ENCODE assay signal across 23 mouse cellular contexts in genomic region chr14:86297991-86298390, GRCm38 (mm10).
"Had no signal": no experiment of that assay in that cellular context is flagged by ENCODE, and none has a peak within 500 bp of the region (broad histone marks: within the 10 kb centered on the region; RNA-seq: fewer than 3 reads in every experiment).

No protein-coding gene starts in this region.

- H3K9ac ChIP-seq: forebrain, embryonic 15.5 days; forebrain, postnatal 0 days; heart, embryonic 13.5 days; heart, embryonic 15.5 days; hindbrain, embryonic 12.5 days; hindbrain, embryonic 14.5 days; intestine, embryonic 15.5 days; limb, embryonic 13.5 days; limb, embryonic 15.5 days; liver, embryonic 12.5 days; liver, embryonic 14.5 days had no signal

- H3K4me3 ChIP-seq: forebrain, embryonic 15.5 days; heart, adult 2 months; heart, embryonic 13.5 days; heart, embryonic 15.5 days; hindbrain, embryonic 12.5 days; intestine, embryonic 15.5 days; layer of hippocampus, adult 2 months; limb, embryonic 13.5 days; limb, embryonic 15.5 days; liver, embryonic 12.5 days had no signal

- H3K36me3 ChIP-seq: forebrain, embryonic 15.5 days; heart, embryonic 13.5 days; heart, embryonic 15.5 days; hindbrain, embryonic 12.5 days; intestine, embryonic 15.5 days; limb, embryonic 13.5 days; limb, embryonic 15.5 days; liver, embryonic 12.5 days had no signal

- H3K9me3 ChIP-seq: forebrain, embryonic 15.5 days; heart, embryonic 13.5 days; heart, embryonic 15.5 days; hindbrain, embryonic 12.5 days; intestine, embryonic 15.5 days; limb, embryonic 13.5 days; limb, embryonic 15.5 days; liver, embryonic 12.5 days had no signal

- H3K4me2 ChIP-seq: forebrain, embryonic 15.5 days; heart, embryonic 11.5 days; heart, embryonic 13.5 days; heart, embryonic 15.5 days; hindbrain, embryonic 12.5 days; hindbrain, embryonic 14.5 days; intestine, embryonic 15.5 days; limb, embryonic 13.5 days; limb, embryonic 15.5 days; liver, embryonic 12.5 days had no signal

- ATAC-seq: forebrain, embryonic 15.5 days; forebrain, postnatal 0 days; hindbrain, embryonic 16.5 days; inflammation-experienced regulatory T-cells, adult 6 months; intestine, embryonic 15.5 days; intestine, postnatal 0 days; liver, embryonic 12.5 days had no signal

- H3K4me1 ChIP-seq: forebrain, embryonic 15.5 days; heart, embryonic 15.5 days; hindbrain, embryonic 12.5 days; intestine, embryonic 15.5 days; limb, embryonic 13.5 days; limb, embryonic 15.5 days; liver, embryonic 12.5 days had no signal

- H3K27me3 ChIP-seq: forebrain, embryonic 15.5 days; heart, embryonic 13.5 days; heart, embryonic 15.5 days; hindbrain, embryonic 12.5 days; intestine, embryonic 15.5 days; limb, embryonic 13.5 days; limb, embryonic 15.5 days; liver, embryonic 12.5 days had no signal

- H3K27ac ChIP-seq: forebrain, embryonic 15.5 days; heart, adult 2 months; heart, embryonic 13.5 days; heart, embryonic 15.5 days; hindbrain, embryonic 12.5 days; hindbrain, embryonic 14.5 days; intestine, embryonic 15.5 days; layer of hippocampus, adult 2 months; limb, embryonic 13.5 days; limb, embryonic 15.5 days; liver, embryonic 12.5 days; liver, embryonic 14.5 days had no signal

- DNase-seq: forebrain, postnatal 0 days; gastrocnemius, postnatal 14 days; gastrocnemius, postnatal 36 days; heart, adult 11 months; heart, adult 2 months; heart, postnatal 14 days; heart, postnatal 36 days; left cerebral cortex, postnatal 4 days had no signal
